Mouse (Mus musculus) gonadal fat pad, adult 2 months (tissue): ENCODE results near the gene 4833427G06Rik. TPM values are rescaled to one million over a fixed set of nuclear protein-coding genes. Genes with fewer than 3 reads are reported as not detected.

Experiments
- DNase-seq: peaks from one replicate; pipeline ENCODE4 v3.0.0-alpha.2; 2012; ENCODE audit warnings: low read depth
- polyA plus RNA-seq: library from polyadenylated mRNA; depleted of rRNA; stranded (reverse); fragments of >200 nt; gene quantifications from 2 replicates; pipeline ENCODE4 v1.2.3, GENCODE M21; 2012; rRNA removed

Gene 4833427G06Rik
- polyA plus RNA-seq, 1 experiment: 0.53 TPM

- DNase-seq: no peak
Observed at GRCm38 (mm10) chr9:51068202-51068601, 33.7 kb downstream of the 4833427G06Rik start.

GRCm38 (mm10) chr9:51060601-51061000, 41.3 kb downstream of the 4833427G06Rik start, which contains the start of gene Btg4:
Gene Btg4, plus strand, starts transcription at chr9:51060901.
- no peak for DNase-seq

GRCm38 (mm10) chr9:51058951-51059521, 42.8 kb downstream of the 4833427G06Rik start:
- no peak for DNase-seq

GRCm38 (mm10) chr9:51056360-51057324, 45.2 kb downstream of the 4833427G06Rik start:
- no peak for DNase-seq

GRCm38 (mm10) chr9:51052180-51052579, 49.7 kb downstream of the 4833427G06Rik start:
- no peak for DNase-seq

GRCm38 (mm10) chr9:51042136-51042535, 59.7 kb downstream of the 4833427G06Rik start:
- DNase-seq: no peak

GRCm38 (mm10) chr9:51041491-51041980, 60.3 kb downstream of the 4833427G06Rik start:
- no peak for DNase-seq

GRCm38 (mm10) chr9:51032785-51033529, 68.9 kb downstream of the 4833427G06Rik start:
- no peak for DNase-seq

- DNase-seq: no peak
Observed at GRCm38 (mm10) chr9:51032291-51032690, 69.6 kb downstream of the 4833427G06Rik start.

GRCm38 (mm10) chr9:51031603-51032002, 70.3 kb downstream of the 4833427G06Rik start:
- no peak for DNase-seq

Other genes starting within 250 kb of the 4833427G06Rik start
- 80.9 and 88.1 TPM in 2 replicates for gene Sik2, start 93.0 kb downstream of the 4833427G06Rik start, polyA plus RNA-seq
- not detected in 2 replicates for gene Btg4, start 41.2 kb downstream of the 4833427G06Rik start, polyA plus RNA-seq
- gene Layn, start 25.0 kb downstream of the 4833427G06Rik start, polyA plus RNA-seq: 2.9 and 3.0 TPM in 2 replicates
- 0.12 and 0.42 TPM in 2 replicates for gene Gm32742, start 63.4 kb upstream of the 4833427G06Rik start, polyA plus RNA-seq
- gene Pou2af1, start 111.6 kb upstream of the 4833427G06Rik start, polyA plus RNA-seq: 1.2 and 2.4 TPM in 2 replicates
- 15.6 and 16.0 TPM in 2 replicates for gene Colca2, start 176.5 kb upstream of the 4833427G06Rik start, polyA plus RNA-seq
- gene 1810046K07Rik, start 226.8 kb upstream of the 4833427G06Rik start, polyA plus RNA-seq: 0.18 TPM in 1 of 2 replicates, not detected in the other